Mouse (Mus musculus) forelimb bud, embryonic 11.5 days (tissue): ENCODE measurements around the gene Mep1a.

Experiments used
- DNase-seq: peaks from one replicate; pipeline ENCODE4 v3.0.0-alpha.2; 2012; ENCODE audit warnings: low read depth, low spot score

The Mep1a gene

GRCm38 (mm10) chr17:43485982-43486381 lies 16.6 kb downstream of the Mep1a start:
- no peak for DNase-seq

- DNase-seq, result no peak
These were observed 25.0 kb downstream of the Mep1a start for GRCm38 (mm10) chr17:43477621-43478020.

DNA sequence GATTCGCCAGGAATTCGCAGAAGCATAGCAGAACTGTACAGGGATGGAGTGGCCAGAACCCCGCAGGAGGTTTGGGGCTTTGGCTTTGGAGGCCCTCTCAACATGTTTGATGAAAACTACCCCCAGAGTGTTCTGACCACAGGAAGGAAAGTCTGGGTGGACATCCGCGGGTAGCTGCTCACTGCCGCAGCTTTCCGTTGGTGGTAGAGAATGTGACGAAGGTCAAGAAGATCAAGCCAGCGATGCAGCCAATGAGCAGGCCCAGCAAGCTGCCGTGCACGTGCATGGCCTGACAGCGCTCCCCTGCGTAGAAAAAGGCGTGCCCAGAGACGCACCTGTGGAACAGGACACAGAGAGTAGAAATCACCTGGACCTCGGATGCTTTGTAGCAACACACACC lies 27.8 kb downstream of the Mep1a start:
- no peak for DNase-seq

DNA sequence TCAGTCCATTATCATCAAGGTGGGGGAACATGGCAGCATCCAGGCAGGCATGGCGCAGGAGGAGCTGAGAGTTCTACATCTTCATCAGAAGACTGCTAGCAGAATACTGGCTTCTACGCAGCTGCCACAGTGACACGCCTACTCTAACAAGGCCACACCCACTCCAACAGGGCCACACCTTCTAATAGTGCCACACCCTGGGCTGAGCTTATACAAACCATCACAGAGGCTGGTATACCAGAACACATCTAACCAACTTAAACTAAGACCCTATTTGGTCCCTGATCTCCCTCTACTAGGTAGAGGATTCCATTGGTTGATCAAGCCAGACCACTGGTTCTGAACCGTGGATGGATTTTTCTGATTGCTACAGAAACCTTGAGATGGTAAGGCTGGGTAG lies 30.1 kb downstream of the Mep1a start:
- DNase-seq, result no peak

- no peak for DNase-seq
These were observed 32.6 kb downstream of the Mep1a start for GRCm38 (mm10) chr17:43470039-43470438.

GRCm38 (mm10) chr17:43460245-43461181 lies 42.1 kb downstream of the Mep1a start:
- peak; percentile 84 for DNase-seq

GRCm38 (mm10) chr17:43459737-43460230 lies 42.8 kb downstream of the Mep1a start:
- DNase-seq, result no peak

DNA sequence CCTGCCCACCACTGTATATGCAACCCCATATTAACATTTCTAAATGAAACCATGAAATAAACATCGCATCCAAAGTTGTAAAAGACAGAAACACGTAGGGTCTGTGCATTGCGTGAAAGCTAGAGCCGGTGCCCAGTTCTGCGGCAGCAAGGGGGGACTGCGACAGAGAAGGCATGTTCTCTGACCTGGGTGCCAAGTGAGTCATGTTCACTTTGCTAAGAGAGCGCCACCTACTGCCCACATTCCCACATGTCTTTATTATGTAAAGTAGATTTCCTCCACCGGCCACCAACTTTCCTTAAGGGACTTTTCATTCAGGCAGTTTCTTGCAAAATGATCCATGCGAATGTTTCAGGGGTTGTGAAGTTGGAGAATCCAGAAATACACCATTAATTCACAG lies 44.0 kb downstream of the Mep1a start:
- peak; percentile 79 for DNase-seq

GRCm38 (mm10) chr17:43451216-43451615 lies 51.4 kb downstream of the Mep1a start:
- no peak for DNase-seq

GRCm38 (mm10) chr17:43434485-43434884 lies 68.1 kb downstream of the Mep1a start:
- DNase-seq, result no peak

DNA sequence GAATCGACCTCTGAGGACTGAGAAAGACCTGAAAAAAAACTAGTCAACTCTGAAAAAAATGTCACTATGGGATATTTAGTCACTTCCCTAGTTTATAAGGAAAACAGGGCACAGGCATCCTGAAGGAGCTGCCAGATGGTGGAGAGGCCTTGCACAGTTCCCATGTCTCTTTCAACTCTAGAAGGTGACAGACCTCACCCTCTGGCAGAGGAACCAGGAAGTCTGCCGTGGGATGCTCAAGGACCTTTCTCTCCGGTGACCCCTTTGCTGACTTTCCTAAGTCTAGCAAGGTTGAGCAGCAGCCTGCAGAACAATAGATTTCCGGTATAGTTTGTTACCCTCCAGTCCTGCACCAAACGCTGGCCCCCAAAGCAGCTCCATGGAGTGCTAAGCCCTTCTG lies 70.9 kb downstream of the Mep1a start:
- peak; percentile 5 for DNase-seq
